Mouse (Mus musculus) testis, postnatal 10 days (tissue): ENCODE results near the gene Ier5.

Source experiments
- DNase-seq: peaks from one replicate; pipeline ENCODE4 v3.0.0; 2021; ENCODE audit warnings: low spot score

Gene Ier5

DNA sequence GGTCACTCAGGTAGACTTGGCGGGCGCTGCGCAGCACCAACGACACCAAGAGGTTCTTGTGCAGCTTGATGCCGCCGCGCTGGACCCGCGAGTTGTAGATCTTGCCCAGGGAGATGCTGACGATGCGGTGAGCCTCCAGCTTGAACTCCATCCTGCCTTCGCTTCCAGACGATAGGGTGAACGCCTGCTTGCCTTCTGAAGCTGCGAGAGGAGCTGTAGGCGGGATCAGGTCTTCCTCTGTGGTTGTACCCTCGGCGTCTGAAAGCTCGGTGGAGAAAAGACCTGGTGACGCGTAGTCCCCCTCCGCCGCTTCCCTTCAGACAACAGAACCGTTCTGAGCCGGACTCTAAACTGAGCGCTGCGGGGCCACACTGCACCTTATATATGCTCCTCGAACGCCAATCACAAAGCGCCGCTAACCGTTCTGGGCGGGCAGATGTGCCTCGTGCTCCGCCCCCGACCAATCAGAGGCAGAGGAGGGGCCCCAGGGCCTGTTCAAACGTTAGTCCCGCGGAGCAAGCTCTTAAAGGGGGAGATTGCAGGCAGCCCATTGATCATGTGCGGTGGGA lies at the start of gene Ier5:
Ier5 (minus strand) TSS at position 357 of the 569 bp plus-strand sequence.
- DNase-seq = peak; percentile 95

DNA sequence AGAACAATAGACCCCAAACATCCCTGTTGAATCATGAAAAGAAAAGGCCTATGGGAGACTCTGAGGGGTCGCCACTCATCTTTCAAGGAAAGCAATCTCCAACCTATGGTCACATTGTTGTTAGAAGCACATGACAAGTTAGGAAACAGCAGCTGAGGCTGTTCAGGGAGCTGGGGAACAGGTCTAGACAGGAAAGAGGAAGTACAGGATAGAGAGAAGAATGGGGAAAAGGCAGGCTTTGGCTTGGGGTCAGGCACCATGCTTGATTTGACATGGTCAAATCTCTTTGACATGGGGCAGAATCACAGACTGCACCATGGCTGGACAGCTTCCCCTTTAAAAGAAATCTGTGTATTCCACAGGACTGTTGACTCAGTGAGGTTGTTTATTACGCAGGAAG lies 47.8 kb upstream of the Ier5 start:
- DNase-seq = no peak

DNA sequence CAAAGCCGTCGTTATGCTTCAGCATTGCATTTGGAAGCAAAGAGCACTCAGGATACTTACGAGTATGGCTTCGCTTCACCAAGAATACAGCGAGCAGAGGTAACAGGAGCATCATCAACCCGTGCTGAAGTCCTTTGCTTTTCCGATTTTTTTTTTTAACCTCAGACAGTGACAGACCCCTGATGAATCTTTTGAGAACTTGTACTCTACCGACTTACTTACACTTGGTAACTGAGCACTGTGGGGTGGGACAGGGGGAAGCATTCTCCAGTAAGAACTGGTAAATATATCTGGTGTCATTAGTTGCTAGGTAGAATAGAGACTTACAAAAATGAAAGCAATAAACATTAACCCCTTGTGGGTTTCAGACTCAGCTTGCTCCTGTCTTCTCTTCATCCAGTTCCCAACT lies 47.1 kb upstream of the Ier5 start, which contains the start of gene Mr1:
Mr1 (minus strand) TSS at position 243 of the 409 bp plus-strand sequence.
- DNase-seq = no peak

GRCm38 (mm10) chr1:155145620-155146019 lies 46.2 kb upstream of the Ier5 start:
- DNase-seq = no peak

DNA sequence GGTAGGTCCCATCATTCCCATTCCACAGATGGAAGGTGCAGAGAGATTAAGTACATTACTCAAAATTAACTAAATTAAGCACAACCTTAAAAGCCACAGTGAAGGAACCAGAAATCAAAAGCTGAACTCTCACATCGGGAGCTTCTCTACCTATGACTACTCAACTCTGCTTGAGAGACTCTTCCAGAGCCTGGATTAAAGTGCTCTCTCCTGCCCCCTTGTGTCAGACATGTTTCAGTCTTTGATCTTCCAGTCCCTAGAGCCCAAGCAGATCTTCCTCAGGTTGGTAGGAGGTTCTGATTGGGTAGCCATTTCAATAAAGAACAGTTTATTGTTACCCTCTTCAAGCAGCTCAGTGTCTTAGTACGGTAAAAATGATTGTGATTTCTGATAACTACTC lies 40.6 kb upstream of the Ier5 start:
- peak; percentile 67 for DNase-seq

DNA sequence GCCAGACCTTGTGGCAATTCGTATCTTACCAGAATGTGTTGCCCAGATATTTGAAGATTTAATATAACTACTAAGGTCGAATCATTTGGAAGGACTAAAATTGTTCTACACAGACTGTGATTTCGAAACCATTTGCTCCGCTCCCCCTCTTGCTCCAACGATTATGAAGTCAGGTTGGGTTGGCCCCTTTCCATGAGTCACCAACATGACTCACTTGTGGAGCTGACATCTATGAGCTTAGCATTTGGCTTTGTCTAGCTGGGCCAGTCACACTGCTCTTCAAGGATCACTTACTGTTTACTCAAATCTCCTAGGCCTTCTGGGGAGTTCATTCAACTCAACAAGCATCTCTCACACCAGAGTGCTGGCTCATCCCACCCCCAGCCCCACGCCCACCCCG lies 39.4 kb upstream of the Ier5 start:
- DNase-seq = no peak

- no peak for DNase-seq
These were observed 35.4 kb upstream of the Ier5 start for GRCm38 (mm10) chr1:155134866-155135265.

- no peak for DNase-seq
These were observed 28.0 kb upstream of the Ier5 start for GRCm38 (mm10) chr1:155127429-155127934.

DNA sequence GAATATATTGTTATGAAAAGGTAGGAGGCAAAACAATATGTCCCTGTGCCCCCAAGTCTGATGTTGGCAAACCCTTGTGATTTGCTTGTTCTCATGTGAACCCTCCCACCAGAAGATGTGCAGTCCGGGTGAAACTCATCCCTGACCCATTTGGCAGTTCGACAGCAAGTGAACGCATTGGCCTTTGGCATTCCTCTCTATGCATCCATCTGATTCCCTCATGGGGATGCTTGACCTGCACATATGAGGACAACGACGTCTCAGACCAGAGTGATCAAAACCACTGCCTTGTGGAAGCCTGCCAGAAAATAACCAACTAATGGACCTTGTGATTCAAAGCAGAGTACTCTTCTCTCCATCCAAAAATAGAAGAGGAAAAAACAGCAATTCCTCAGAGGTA lies 27.3 kb upstream of the Ier5 start:
- no peak for DNase-seq

- DNase-seq = no peak
These were observed 25.0 kb upstream of the Ier5 start for GRCm38 (mm10) chr1:155124397-155124796.

DNA sequence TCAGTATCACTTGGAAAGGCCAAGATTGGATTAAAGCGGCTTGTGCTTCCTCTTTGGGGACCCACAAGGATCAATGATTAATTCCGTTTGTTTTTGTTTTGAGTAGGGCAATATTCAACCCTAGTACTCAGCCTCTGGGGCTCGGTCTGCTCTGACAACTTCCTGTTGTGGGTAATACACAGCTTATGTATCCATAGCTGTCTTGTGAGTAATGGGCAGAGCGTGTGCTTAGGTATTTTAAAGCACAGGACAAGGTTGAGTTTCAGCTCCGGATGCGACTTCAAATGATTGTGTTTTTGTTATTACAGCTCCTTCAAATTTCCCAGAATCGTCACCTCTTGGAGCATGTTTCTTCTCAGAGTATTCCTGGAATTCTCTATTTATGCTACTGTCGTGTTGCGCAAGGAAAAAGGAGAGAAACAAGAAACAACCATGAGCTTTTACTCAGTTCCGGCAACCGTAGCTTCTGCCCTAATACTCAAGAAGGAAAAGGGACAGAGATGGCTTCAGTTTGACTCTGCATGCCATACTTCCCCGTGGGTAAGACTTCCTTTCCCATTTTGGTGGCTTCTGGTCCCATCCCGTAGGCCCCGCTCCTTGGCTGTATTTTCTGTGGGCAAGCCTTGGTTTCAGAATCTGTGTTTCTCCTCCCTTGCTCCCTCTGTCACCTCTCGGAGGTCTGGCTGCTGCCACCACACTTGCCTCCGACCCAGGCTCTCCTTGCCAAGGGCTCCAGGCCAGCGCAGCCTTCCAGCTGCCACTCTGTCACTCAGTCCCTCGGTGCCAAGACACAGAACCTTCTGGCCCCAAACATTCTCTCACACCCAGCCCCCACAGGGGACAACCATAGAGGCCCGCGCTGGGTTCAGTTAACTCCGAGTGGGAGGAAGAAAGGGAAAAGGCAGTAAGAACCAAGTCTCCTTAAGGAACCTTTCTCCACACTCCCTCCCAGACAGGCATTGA lies 22.8 kb upstream of the Ier5 start:
- DNase-seq = peak; percentile 45

DNA sequence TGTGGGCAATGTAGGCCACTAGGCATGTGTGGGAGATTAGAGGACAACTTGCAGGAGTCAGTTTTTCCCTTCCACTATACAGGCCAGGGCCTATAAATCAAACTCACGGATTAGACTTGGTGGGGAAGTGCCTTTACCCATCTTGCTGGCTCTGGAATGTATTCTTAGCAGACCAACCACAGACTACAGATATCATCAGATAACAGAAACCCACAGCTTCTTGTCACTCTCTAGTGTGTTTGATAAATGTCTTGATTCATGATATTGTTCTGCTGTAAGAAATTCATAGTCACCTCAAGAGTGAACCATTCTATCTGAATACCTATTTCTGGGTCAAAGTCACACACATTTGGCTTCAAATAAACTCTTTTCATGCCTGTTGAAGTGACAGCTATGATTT lies 20.3 kb upstream of the Ier5 start:
- no peak for DNase-seq

GRCm38 (mm10) chr1:155113946-155114345 lies 14.5 kb upstream of the Ier5 start:
- DNase-seq = no peak

- DNase-seq = no peak
These were observed 13.4 kb upstream of the Ier5 start for GRCm38 (mm10) chr1:155112875-155113274.

- peak; percentile 54 for DNase-seq
These were observed 12.7 kb upstream of the Ier5 start for GRCm38 (mm10) chr1:155112118-155112517.

DNA sequence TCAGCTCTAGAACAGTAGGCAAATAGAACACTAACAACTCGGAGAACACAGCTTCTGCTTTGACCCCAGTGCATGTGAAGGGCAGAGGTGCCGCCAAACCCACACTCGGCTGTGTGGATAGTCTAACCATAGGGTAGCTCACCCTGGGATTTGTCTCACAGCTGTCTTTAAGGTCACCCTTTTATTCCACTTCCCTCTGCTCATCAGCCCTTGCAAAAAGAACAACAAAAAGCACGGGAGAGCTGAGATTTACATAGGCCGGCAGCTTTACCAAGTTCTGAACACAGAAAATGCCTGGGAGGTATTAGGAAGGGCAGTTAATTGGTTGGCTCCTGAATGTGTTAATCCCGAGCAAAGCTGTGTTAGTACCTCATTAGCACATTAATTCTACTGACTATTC lies 12.1 kb upstream of the Ier5 start:
- no peak for DNase-seq

DNA sequence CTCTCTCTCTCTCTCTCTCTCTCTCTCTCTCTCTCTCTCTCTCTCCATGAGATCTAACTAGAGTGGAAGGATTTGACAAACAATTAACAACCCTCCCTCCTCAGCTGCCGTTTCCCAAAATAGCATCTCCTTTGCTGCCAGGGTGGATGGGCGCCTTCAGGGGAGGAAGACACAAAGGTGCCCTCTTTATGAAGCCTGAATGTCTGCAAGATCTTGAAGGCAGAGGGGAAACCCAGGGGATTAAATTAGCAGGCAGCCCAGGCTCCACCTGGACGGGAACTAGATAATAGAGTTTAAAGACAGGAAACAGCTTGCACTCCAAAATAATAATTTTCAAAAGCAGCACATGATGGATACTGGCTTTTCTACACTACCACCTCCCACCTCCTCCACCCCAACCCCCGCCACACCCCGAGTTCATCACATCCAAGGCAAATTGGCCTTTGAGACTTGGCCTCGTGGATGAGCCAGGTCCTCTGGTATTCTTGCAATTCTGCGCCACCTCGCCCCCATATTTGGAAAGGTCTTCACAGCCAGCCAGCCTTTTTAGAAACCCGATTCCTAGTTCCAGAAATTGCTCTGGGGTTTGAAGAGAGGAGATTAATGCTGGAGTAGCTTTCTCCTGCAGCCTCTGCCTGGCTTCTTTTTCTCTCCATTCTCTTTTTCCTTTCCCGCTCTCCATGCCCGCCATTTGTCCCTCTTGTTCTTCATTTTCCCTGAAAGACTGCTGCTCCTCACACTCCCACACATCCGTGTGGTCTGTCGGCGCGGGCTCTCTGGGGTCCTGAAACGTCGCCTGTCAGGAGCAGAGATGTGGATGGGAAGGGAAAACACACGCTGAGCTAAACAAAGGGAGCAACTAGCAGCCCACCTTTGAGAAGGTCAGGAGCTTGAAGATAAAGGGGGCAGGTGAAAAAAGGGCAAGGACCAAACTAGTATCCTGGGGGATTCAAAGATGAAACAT lies 10.2 kb upstream of the Ier5 start:
- DNase-seq = no peak

DNA sequence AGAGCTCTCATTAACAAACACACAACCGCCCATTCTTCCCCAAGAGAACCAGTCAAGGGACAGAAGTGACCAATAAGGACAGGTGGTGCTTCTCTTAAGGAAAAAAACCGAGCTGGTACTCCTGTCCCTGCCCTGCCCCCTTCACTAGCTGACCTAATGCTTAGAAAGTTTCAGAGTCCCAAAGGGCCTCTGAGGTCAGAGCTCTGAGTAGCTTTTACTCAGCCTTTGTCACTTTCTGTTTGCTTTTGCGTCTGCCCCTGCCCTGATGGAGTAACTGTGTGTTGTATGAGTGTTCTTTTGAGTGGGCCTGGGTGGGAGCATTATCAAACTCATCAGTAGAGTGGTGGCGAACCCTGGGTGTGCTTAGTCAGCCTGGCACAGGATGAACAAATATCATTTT lies 9.0 kb upstream of the Ier5 start:
- no peak for DNase-seq

GRCm38 (mm10) chr1:155107843-155108242 lies 8.4 kb upstream of the Ier5 start:
- DNase-seq = no peak

GRCm38 (mm10) chr1:155106310-155106709 lies 6.9 kb upstream of the Ier5 start:
- no peak for DNase-seq

- DNase-seq = no peak
These were observed 4.6 kb upstream of the Ier5 start for GRCm38 (mm10) chr1:155103991-155104390.

DNA sequence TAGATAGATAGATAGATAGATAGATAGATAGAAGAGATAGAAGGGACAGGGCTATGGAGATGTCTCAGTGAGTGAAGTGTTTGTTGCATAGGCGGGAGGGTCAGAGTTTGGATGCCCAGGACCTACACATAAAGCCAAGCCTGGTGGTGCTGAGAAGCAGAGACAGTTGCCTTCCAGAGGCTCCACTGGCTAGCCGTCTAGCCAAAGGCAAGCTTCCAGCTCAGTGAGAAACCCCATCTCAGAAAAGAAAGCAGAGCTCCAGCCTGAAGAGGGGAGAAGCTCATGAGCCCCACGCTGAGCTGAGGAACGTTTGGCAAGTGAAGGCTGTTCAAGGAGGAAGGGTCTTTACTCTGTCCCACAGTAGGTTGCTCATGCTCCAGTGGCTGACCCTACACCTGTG lies 3.2 kb upstream of the Ier5 start:
- no peak for DNase-seq
